Mouse (Mus musculus) brain, embryonic 14.5 days (tissue): Measurements from ENCODE around the gene Cyp2a5.
"Not testable (repeated sequence)": the region's sequence is repeated elsewhere in the genome, so short reads cannot be mapped to it uniquely, and the experiment has no call there.

Experiments
- CTCF ChIP-seq: fragments of 200-500 bp; IDR thresholded peaks from 2 replicates; pipeline ENCODE4 v1.5.1; 2012; ENCODE audit warnings: inconsistent platforms, mild to moderate bottlenecking, moderate library complexity, borderline replicate concordance; ENCODE audit not compliant: insufficient read depth, insufficient read length; ENCODE audit errors: extremely low read depth
- POLR2A ChIP-seq: fragments of 200-500 bp; IDR thresholded peaks from 2 replicates; pipeline ENCODE4 v1.6.1; 2012; ENCODE audit warnings: mild to moderate bottlenecking, inconsistent platforms, borderline replicate concordance; ENCODE audit not compliant: poor library complexity, insufficient read depth, insufficient read length, severe bottlenecking; ENCODE audit errors: extremely low read depth

GRCm38 (mm10) chr7:26835059-26835458 lies at the start of gene Cyp2a5:
- not testable (repeated sequence) for TF ChIP-seq POLR2A, CTCF
